Mouse (Mus musculus): Measurements from ENCODE around the gene Ccdc42. TPM values are rescaled to one million over a fixed set of nuclear protein-coding genes. Genes with fewer than 3 reads are reported as not detected.

Ccdc42 gene
- total RNA-seq (2015; ENCODE audit: low replicate concordance) (not detected in 2 replicates), total RNA-seq (2017; ENCODE audit: low replicate concordance) (not detected in 2 replicates)

- no peak for ATAC-seq (replicated peaks; ENCODE audit: low FRiP score, poor library complexity, severe bottlenecking)
Measured at GRCm38 (mm10) chr11:68586721-68587120, at the start of gene Ccdc42. Ccdc42 (plus strand) TSS chr11:68587021.

GRCm38 (mm10) chr11:68539621-68540020, 47.2 kb upstream of the Ccdc42 start:
- ATAC-seq (replicated peaks; ENCODE audit: low FRiP score, poor library complexity, severe bottlenecking) = no peak

GRCm38 (mm10) chr11:68544554-68544953, 42.3 kb upstream of the Ccdc42 start:
- ATAC-seq (replicated peaks; ENCODE audit: low FRiP score, poor library complexity, severe bottlenecking) = no peak

- no peak for ATAC-seq (replicated peaks; ENCODE audit: low FRiP score, poor library complexity, severe bottlenecking)
Measured at GRCm38 (mm10) chr11:68545172-68545571, 41.6 kb upstream of the Ccdc42 start.

- ATAC-seq (replicated peaks; ENCODE audit: low FRiP score, poor library complexity, severe bottlenecking) = no peak
Measured at GRCm38 (mm10) chr11:68545682-68546222, 41.1 kb upstream of the Ccdc42 start.

DNA sequence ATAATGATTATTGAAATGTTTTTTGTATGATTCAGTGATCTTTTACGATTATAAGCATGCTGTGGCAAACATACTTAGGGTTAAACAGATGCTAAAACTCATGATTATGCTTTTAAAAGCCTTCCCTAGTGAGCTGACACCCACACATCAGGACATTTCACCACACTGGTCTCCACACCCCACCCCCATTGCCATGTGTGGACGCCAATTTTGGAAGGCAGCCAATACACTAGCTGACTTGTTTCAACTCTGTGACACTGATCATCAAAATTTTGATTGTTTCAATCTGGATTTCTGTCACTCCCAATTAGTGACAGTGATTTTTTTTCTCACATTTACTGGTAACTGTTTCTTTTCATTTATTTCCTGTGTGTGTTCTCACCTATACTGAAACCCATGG, 39.3 kb upstream of the Ccdc42 start:
- ATAC-seq (replicated peaks; ENCODE audit: low FRiP score, poor library complexity, severe bottlenecking) = no peak

DNA sequence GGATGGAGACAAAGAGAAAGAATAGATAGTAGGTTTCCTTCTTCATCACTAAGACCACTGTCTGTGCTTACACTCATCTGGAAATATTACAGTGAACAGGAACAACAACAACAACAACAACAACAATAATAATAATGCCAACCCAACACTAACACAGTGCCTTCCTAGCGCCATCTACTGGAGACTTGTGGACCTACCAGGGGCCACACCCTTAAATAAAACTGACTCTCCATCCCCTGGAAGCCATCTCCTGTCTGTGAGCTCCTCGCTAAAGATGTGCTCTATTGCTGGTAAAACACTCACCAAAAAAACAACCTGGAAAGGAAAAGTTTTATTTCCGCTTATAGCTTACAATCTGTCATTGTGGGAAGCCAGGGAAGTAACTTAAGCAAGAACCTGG, 37.2 kb upstream of the Ccdc42 start:
- ATAC-seq (replicated peaks; ENCODE audit: low FRiP score, poor library complexity, severe bottlenecking) = no peak

DNA sequence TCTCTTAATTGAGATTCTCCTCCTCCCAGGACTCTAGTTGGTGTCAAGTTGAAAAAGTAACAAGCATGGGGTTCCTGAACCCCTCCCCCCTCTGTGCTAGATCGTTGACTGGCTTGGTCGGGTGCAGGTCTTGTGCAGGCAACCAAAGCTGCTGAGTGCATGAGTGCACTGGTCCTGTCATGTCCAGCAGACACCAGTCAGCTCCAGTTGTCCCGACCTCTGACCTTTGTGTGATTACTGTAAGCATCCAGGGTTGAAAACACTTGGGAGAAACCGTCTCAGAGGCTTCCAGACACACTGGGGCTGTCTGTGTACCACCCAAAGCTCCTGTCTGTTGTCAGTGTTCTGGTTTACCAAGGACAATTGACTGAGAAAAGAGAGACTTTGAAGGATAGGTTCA, 36.5 kb upstream of the Ccdc42 start:
- ATAC-seq (replicated peaks; ENCODE audit: low FRiP score, poor library complexity, severe bottlenecking) = no peak

DNA sequence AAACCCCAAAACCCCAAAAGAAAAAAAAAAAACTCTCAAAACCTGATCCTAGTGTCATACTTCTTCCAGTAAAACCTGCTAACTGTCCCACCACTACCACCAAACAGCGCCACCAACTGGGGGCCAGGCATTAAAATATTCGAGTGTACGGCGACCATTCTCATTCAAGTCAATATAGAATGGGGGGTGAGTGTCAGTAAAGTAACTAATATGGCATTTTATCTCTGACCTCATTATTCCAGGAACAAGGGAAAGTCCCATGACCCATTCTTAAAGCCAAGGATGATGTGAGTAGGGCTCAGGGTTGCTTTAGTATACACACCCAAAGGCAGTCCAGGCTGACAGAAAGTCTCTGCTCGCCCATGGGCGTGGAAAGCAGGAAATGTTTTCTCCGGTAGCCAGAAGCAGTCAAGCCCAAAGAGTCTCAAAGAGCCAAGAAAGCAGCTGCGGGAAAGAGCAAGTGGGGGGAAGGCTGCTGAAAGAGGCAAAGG, 32.8 kb upstream of the Ccdc42 start:
- no peak for ATAC-seq (replicated peaks; ENCODE audit: low FRiP score, poor library complexity, severe bottlenecking)

DNA sequence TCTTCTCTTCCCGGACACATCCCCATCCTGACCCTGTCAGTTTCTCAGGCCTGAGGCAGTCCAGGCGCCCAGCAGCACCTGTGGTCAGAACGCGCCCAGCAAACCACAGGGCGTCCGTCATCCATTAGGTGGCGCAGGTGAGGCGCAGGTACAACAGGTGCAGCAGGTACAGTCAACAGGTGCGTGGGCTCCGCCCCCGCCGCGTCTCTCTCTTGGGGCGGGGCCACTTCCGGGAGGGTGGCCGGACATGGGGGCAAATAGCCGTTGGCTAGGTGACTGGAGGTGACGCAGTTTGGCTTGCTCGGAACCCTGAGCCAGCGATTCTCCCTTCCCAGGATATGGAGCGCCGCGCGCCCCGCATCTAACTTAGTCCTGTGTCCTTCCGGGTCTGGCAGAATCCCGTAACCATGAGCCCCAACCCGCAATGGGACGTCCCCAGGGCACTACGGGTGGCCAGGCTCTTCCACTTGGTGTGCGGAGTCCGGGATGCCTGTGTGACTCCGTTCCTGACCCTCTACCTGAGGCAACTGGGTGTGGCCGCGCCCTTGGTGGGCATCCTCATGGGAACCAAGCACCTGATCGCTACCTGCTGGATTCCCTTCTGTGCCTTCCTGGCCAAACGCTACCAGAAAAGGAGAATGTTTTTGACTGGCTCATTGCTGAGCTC, 30.8 kb upstream of the Ccdc42 start, which contains the start of gene Mfsd6l:
Gene Mfsd6l, plus strand, starts transcription at position 269 of the 667 bp plus-strand sequence.
- no peak for ATAC-seq (replicated peaks; ENCODE audit: low FRiP score, poor library complexity, severe bottlenecking)

DNA sequence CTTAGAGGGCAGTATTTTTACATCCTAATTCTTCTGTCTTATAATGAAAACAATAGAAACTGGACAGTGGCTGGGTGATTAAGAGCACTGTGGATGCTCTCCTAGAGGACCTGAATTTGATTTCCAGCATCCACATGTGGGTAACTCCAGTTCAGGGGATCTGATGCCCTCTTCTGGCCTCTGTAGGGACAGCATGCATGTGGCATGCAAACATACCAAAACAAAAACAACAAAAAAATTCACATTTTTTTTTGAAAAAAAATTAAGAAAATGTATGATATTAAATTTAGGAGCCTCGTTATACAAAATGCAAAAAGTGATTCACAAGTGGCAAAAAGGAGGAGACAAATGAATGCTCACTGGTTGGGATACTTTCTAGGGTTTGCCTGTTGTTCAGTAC, 27.3 kb upstream of the Ccdc42 start:
- no peak for ATAC-seq (replicated peaks; ENCODE audit: low FRiP score, poor library complexity, severe bottlenecking)

- ATAC-seq (replicated peaks; ENCODE audit: low FRiP score, poor library complexity, severe bottlenecking) = no peak
Measured at GRCm38 (mm10) chr11:68561957-68562950, 24.6 kb upstream of the Ccdc42 start.

- no peak for ATAC-seq (replicated peaks; ENCODE audit: low FRiP score, poor library complexity, severe bottlenecking)
Measured at GRCm38 (mm10) chr11:68564356-68565031, 22.3 kb upstream of the Ccdc42 start.

DNA sequence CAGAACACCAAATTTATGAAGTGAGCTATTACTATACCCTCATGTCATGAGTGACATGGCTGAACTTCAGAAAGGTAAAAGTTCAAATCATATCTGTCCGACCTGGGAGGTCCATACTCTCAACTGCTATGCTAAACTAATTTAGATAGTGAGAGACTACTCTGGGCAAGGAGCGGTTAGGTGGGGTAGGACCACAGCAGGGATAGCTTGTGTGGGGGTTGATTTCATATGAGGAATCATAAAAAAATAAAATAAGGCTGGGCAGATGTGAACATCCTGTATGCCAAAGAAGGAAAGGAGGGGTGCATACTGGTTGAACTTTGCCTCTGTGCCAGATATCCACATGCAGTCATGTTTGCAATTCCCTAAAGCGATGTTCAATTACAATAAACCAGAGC, 21.8 kb upstream of the Ccdc42 start:
- no peak for ATAC-seq (replicated peaks; ENCODE audit: low FRiP score, poor library complexity, severe bottlenecking)

DNA sequence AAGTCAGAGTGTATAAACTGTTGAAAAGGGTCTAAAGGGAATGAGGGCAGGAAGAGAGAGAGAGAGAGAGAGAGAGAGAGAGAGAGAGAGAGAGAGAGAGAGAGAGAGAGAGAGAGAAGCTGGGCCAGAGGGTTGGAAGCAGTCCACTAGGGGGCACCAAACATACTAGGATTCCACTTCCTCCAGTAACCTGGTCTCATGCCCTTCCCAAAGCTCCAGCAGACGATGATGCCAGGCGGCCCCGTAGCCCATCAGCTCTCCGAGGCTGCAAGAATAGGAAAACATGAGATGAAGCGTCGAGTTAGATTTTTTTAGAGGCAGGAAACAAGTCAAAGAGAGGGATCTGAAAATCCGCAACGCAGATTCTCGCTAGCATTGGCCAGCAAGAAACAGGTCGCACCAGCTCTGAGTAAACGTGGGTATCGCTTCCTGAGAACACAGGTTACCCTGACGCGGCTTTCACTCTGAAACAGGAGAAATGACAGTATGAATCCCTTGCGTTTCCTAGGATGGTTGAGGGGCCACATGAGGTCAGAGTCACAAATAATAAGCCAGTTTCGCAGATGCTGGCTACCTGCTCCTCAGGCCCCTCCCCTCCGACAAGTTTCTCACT, 20.3 kb upstream of the Ccdc42 start:
- no peak for ATAC-seq (replicated peaks; ENCODE audit: low FRiP score, poor library complexity, severe bottlenecking)

DNA sequence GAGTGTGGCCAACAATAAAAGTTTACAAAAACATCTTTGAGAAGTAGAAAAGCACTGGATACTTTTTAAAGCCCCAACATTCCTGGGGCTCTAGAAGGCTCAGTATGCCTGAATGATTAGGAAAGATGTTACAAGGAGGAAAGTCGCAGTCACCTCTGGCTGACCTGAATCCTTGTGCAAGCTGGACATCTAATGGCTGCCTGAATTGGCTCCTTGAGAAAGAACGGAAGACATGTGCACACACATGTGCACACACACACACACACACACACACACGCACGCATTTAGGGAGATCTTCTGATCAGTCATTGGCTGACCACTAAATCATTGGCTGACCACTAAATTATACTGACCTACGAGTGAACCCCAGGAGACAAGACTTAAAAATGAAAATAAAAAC, 16.0 kb upstream of the Ccdc42 start:
- ATAC-seq (replicated peaks; ENCODE audit: low FRiP score, poor library complexity, severe bottlenecking) = no peak

DNA sequence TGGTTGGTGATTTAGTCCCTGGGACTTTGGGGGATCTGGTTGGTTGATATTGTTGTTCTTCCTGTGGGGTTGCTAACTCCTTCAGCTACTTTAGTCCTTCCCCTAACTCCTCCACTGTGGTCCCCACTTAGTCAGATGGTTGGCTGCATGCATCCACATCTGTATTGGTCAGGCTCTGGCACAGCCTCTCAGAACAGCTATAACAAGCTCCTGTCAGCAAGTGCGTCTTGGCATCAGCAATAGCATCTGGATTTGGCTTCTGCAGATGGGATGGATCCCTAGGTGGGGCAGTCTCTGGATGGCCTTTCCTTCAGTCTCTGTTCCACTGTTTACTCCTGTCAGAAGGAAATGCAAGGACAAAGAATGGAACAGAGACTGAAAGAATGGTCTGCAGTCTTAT, 9.7 kb upstream of the Ccdc42 start:
- ATAC-seq (replicated peaks; ENCODE audit: low FRiP score, poor library complexity, severe bottlenecking) = no peak

- 0 out of 2 replicates have a peak, but pooled peaks have one; percentile 20 for ATAC-seq (replicated peaks; ENCODE audit: low FRiP score, poor library complexity, severe bottlenecking)
Measured at GRCm38 (mm10) chr11:68579462-68579881, 7.3 kb upstream of the Ccdc42 start.

DNA sequence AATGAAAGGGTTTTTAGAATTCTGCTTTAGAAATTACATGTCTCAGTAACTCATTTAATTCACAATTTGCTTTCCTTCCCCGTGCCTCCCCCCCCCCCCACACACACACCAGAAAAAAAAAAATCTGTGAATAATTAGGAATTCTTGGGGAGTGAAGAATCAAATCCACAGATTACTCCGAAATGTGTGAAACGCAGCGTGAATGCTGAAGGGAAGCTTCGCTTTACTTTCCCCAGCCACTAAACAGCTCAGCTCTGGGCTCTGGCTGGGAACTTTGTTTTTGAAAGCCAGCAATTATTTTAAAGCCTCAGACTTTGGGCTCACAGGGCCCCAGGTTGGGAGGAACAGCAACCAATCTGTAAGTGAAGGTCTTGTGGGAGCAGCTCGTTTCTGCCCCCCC, 6.3 kb upstream of the Ccdc42 start:
- ATAC-seq (replicated peaks; ENCODE audit: low FRiP score, poor library complexity, severe bottlenecking) = no peak

Data from erythroblast, adult 5-6 weeks (primary cell).